Mouse (Mus musculus) MEL (cell line): ENCODE measurements around the gene Ankrd35. TPM values are rescaled to one million over a fixed set of nuclear protein-coding genes. Genes with fewer than 3 reads are reported as not detected.

Experiments used
- DNase-seq: peaks from one replicate; pipeline ENCODE4 v3.0.0; 2011; ENCODE audit warnings: low read depth, low spot score
- H3K27ac ChIP-seq: 2 replicates; pipeline ENCODE4 v1.5.1; 2012; ENCODE audit warnings: low read depth, mild to moderate bottlenecking, control low read depth, low read length, moderate library complexity; ENCODE audit not compliant: control insufficient read depth
- H3K27me3 ChIP-seq, 2 experiments: fragments of 150-350 bp in 1 of 2; sonication (generic) in 1 of 2; 2 replicates each; pipeline ENCODE4 v1.6.1; 2012; ENCODE audit warnings: low read length in 2 of 2, mild to moderate bottlenecking in 2 of 2, improper control_type of control experiment in 1 of 2, moderate library complexity in 1 of 2; ENCODE audit not compliant: insufficient read depth in 2 of 2, control insufficient read depth in 1 of 2
- H3K36me3 ChIP-seq, 2 experiments: 2 replicates each; pipeline ENCODE4 v1.6.1; 2012 to 2014; ENCODE audit warnings: low read length in 2 of 2, improper control_type of control experiment in 1 of 2, inconsistent platforms in 1 of 2, mild to moderate bottlenecking in 1 of 2; ENCODE audit not compliant: insufficient read depth in 2 of 2, control insufficient read depth in 1 of 2
- H3K4me1 ChIP-seq, 2 experiments: fragments of 150-350 bp in 1 of 2; sonication (generic) in 1 of 2; 2 replicates each; pipeline ENCODE4 v1.6.1; 2012; ENCODE audit warnings: low read length in 2 of 2, improper control_type of control experiment in 1 of 2, mild to moderate bottlenecking in 1 of 2; ENCODE audit not compliant: insufficient read depth in 2 of 2, control insufficient read depth in 1 of 2
- H3K4me3 ChIP-seq, 2 experiments: fragments of 150-350 bp in 1 of 2; sonication (generic) in 1 of 2; 2 replicates each; pipeline ENCODE4 v1.5.1; 2012; ENCODE audit warnings: low read depth in 2 of 2, low read length in 2 of 2, mild to moderate bottlenecking in 2 of 2, moderate library complexity in 2 of 2, control low read depth in 1 of 2, improper control_type of control experiment in 1 of 2; ENCODE audit not compliant: control insufficient read depth in 1 of 2, insufficient read depth in 1 of 2
- H3K79me2 ChIP-seq: 2 replicates; pipeline ENCODE4 v1.6.1; 2012; ENCODE audit warnings: mild to moderate bottlenecking, low read length, moderate library complexity; ENCODE audit not compliant: control insufficient read depth, poor library complexity, insufficient read depth
- H3K9ac ChIP-seq: 2 replicates; pipeline ENCODE4 v1.6.1; 2012; ENCODE audit warnings: low read depth, mild to moderate bottlenecking, control low read depth, low read length, moderate library complexity; ENCODE audit not compliant: control insufficient read depth, poor library complexity, severe bottlenecking
- H3K9me3 ChIP-seq: fragments of 150-350 bp; sonication (generic); replicated peaks from 2 replicates; pipeline ENCODE4 v1.6.1; 2012; ENCODE audit warnings: mild to moderate bottlenecking, low read length, improper control_type of control experiment, moderate library complexity; ENCODE audit not compliant: insufficient read depth
- BHLHE40 ChIP-seq: IDR thresholded peaks from 2 replicates; pipeline ENCODE4 v1.6.1; 2012; ENCODE audit warnings: low read depth, mild to moderate bottlenecking, inconsistent platforms, low read length, improper control_type of control experiment, borderline replicate concordance
- ELF1 ChIP-seq: IDR thresholded peaks from 2 replicates; pipeline ENCODE4 v1.6.1; 2014; ENCODE audit warnings: low read depth, mild to moderate bottlenecking, inconsistent platforms, low read length, improper control_type of control experiment, moderate library complexity
- EP300 ChIP-seq, 2 experiments: IDR thresholded peaks; 2 replicates each; pipeline ENCODE4 v1.6.1; 2011; ENCODE audit warnings: improper control_type of control experiment in 2 of 2, low read length in 2 of 2, low read depth in 1 of 2, mild to moderate bottlenecking in 1 of 2
- GABPA ChIP-seq: IDR thresholded peaks from 2 replicates; pipeline ENCODE4 v1.6.1; 2012; ENCODE audit warnings: low read depth, mild to moderate bottlenecking, inconsistent platforms, low read length, improper control_type of control experiment, moderate library complexity
- GATA1 ChIP-seq: IDR thresholded peaks from 2 replicates; pipeline ENCODE4 v1.6.1; 2011; ENCODE audit warnings: low read depth, low read length, improper control_type of control experiment
- JUND ChIP-seq: IDR thresholded peaks from 2 replicates; pipeline ENCODE4 v1.6.1; 2011; ENCODE audit warnings: low read depth, mild to moderate bottlenecking, improper control_type of control experiment, low read length
- KAT2A ChIP-seq: conservative IDR thresholded peaks from 2 replicates; pipeline ENCODE4 v1.6.1; 2012; ENCODE audit warnings: low read depth, low read length, improper control_type of control experiment, inconsistent platforms
- MAX ChIP-seq: IDR thresholded peaks from 2 replicates; pipeline ENCODE4 v1.6.1; 2011; ENCODE audit warnings: low read length, improper control_type of control experiment
- MAZ ChIP-seq: IDR thresholded peaks from 2 replicates; pipeline ENCODE4 v1.6.1; 2012; ENCODE audit warnings: low read depth, mild to moderate bottlenecking, inconsistent platforms, low read length, improper control_type of control experiment
- MEF2A ChIP-seq: IDR thresholded peaks from 2 replicates; pipeline ENCODE4 v1.6.1; 2014; ENCODE audit warnings: low read depth, mild to moderate bottlenecking, inconsistent platforms, low read length, improper control_type of control experiment; ENCODE audit not compliant: poor library complexity, insufficient replicate concordance, severe bottlenecking; ENCODE audit errors: extremely low read depth
- MXI1 ChIP-seq: IDR thresholded peaks from 2 replicates; pipeline ENCODE4 v1.6.1; 2011; ENCODE audit warnings: mild to moderate bottlenecking, low read depth, low read length, improper control_type of control experiment
- MYC ChIP-seq: IDR thresholded peaks from 2 replicates; pipeline ENCODE4 v1.6.1; 2011; ENCODE audit warnings: low read depth, mild to moderate bottlenecking, low read length, improper control_type of control experiment, moderate library complexity
- NELFE ChIP-seq: IDR thresholded peaks from 2 replicates; pipeline ENCODE4 v1.6.1; 2011; ENCODE audit warnings: low read depth, low read length, improper control_type of control experiment
- NRF1 ChIP-seq: IDR thresholded peaks from 2 replicates; pipeline ENCODE4 v1.6.1; 2014; ENCODE audit warnings: low read depth, mild to moderate bottlenecking, inconsistent platforms, low read length, improper control_type of control experiment, moderate library complexity; ENCODE audit not compliant: poor library complexity, insufficient read depth, severe bottlenecking
- POLR2A ChIP-seq, 2 experiments: IDR thresholded peaks; 2 replicates each; pipeline ENCODE4 v1.6.1; 2011 to 2012; ENCODE audit warnings: low read length in 2 of 2, mild to moderate bottlenecking in 2 of 2, control low read depth in 1 of 2, improper control_type of control experiment in 1 of 2, low read depth in 1 of 2, moderate library complexity in 1 of 2; ENCODE audit not compliant: control insufficient read depth in 1 of 2, insufficient read depth in 1 of 2, poor library complexity in 1 of 2
- POLR2AphosphoS5 ChIP-seq: IDR thresholded peaks from 2 replicates; pipeline ENCODE4 v1.6.1; 2012; ENCODE audit warnings: low read depth, borderline replicate concordance, mild to moderate bottlenecking, inconsistent platforms, low read length, moderate library complexity, mixed read lengths
- RAD21 ChIP-seq: IDR thresholded peaks from 2 replicates; pipeline ENCODE4 v1.6.1; 2011; ENCODE audit warnings: mild to moderate bottlenecking, low read depth, low read length, improper control_type of control experiment
- RCOR1 ChIP-seq: IDR thresholded peaks from 2 replicates; pipeline ENCODE4 v1.6.1; 2012; ENCODE audit warnings: low read depth, mild to moderate bottlenecking, inconsistent platforms, low read length, improper control_type of control experiment
- SIN3A ChIP-seq: IDR thresholded peaks from 2 replicates; pipeline ENCODE4 v1.6.1; 2012; ENCODE audit warnings: low read length, improper control_type of control experiment, inconsistent platforms
- SMC3 ChIP-seq: IDR thresholded peaks from 2 replicates; pipeline ENCODE4 v1.6.1; 2011; ENCODE audit warnings: low read depth, low read length, improper control_type of control experiment
- TAL1 ChIP-seq: IDR thresholded peaks from 2 replicates; pipeline ENCODE4 v1.6.1; 2012; ENCODE audit warnings: mild to moderate bottlenecking, inconsistent platforms, low read length, moderate library complexity, mixed read lengths
- TBP ChIP-seq: IDR thresholded peaks from 2 replicates; pipeline ENCODE4 v1.8.0; 2011; ENCODE audit warnings: low read depth, low read length, improper control_type of control experiment
- TCF12 ChIP-seq: IDR thresholded peaks from 2 replicates; pipeline ENCODE4 v1.6.1; 2014; ENCODE audit warnings: low read depth, mild to moderate bottlenecking, inconsistent platforms, low read length, improper control_type of control experiment, moderate library complexity
- UBTF ChIP-seq: IDR thresholded peaks from 2 replicates; pipeline ENCODE4 v1.6.1; 2012; ENCODE audit warnings: low read depth, mild to moderate bottlenecking, inconsistent platforms, low read length, improper control_type of control experiment, moderate library complexity, borderline replicate concordance; ENCODE audit not compliant: insufficient read depth
- USF1 ChIP-seq: IDR thresholded peaks from 2 replicates; pipeline ENCODE4 v1.6.1; 2014; ENCODE audit warnings: low read depth, mild to moderate bottlenecking, inconsistent platforms, low read length, improper control_type of control experiment, moderate library complexity
- USF2 ChIP-seq, 2 experiments: IDR thresholded peaks; 2 replicates each; pipeline ENCODE4 v1.6.1; 2011 to 2012; ENCODE audit warnings: improper control_type of control experiment in 2 of 2, low read length in 2 of 2, borderline replicate concordance in 1 of 2, inconsistent platforms in 1 of 2, low read depth in 1 of 2, mild to moderate bottlenecking in 1 of 2; ENCODE audit not compliant: insufficient read depth in 1 of 2
- ZC3H11A ChIP-seq: IDR thresholded peaks from 2 replicates; pipeline ENCODE4 v1.6.1; 2012; ENCODE audit warnings: low read depth, mild to moderate bottlenecking, inconsistent platforms, low read length, improper control_type of control experiment
- ZKSCAN1 ChIP-seq: IDR thresholded peaks from 2 replicates; pipeline ENCODE4 v1.6.1; 2012; ENCODE audit warnings: low read depth, mild to moderate bottlenecking, inconsistent platforms, low read length, improper control_type of control experiment, moderate library complexity
- polyA plus RNA-seq, 2 experiments: library from polyadenylated mRNA; stranded (reverse) in 1 of 2; unstranded in 1 of 2; fragments of >175 nt in 1 of 2; fragments of >200 nt in 1 of 2; gene quantifications; 2 replicates each; pipeline versions ENCODE4 v1.2.1 to v1.2.4; 2012; ENCODE audit warnings: low replicate concordance in 2 of 2, low read depth in 1 of 2; ENCODE audit not compliant: insufficient read length in 2 of 2, insufficient read depth in 1 of 2, missing spikeins in 1 of 2
- total RNA-seq: library from RNA; depleted of rRNA; stranded (reverse); fragments of 300-350 nt; gene quantifications from 2 replicates; pipeline ENCODE4 v1.2.3, GENCODE M21; 2012

Gene Ankrd35
- total and polyA plus RNA-seq, 3 experiments = 0.62 to 0.77 TPM; not detected in 1

DNA sequence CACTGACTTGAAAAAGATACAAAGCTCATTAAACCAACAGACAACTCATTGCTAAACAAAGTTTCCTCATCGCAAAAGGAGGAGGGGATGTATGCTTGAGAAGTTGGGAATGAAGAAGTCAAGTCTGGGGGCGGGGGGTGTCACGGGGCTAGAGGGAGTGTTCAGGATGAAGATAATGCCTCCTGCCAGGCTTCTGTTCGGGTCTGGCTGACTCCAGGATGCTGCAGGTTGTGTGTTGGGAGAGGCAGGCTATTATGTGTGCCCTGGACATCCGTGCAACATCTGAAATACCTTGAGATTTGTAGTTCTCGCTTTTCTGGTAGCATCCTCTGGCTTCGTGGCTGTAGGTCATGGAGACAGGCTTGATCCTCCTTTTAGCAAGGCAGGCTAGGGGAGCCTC, 8.5 kb downstream of the Ankrd35 start:
- DNase-seq = peak; percentile 25
- H3K27me3 ChIP-seq = no peaks in the 10 kb centered on the region
- TF ChIP-seq POLR2A (IDR thresholded peaks at IDR 0.05; ENCODE audit: control insufficient read depth in 1 of 2, insufficient read depth in 1 of 2, low read depth in 1 of 2, low read length in 2 of 2, poor library complexity in 1 of 2) (no peak), MEF2A (no peak), RAD21 (no peak), TAL1 (no peak), NRF1 (no peak), ELF1 (no peak), ZKSCAN1 (no peak), TCF12 (no peak), JUND (no peak), MYC (no peak), MAZ (no peak), USF2 (IDR thresholded peaks at IDR 0.05; ENCODE audit: borderline replicate concordance in 1 of 2, insufficient read depth in 1 of 2, low read depth in 1 of 2, low read length in 2 of 2) (no peak), TBP (no peak), ZC3H11A (no peak), POLR2AphosphoS5 (no peak), EP300 (IDR thresholded peaks at IDR 0.05; ENCODE audit: low read depth in 1 of 2, low read length in 2 of 2) (no peak)
- H3K27ac ChIP-seq = peak overlapping the region; percentile 76
- peak overlapping the region; percentile 26; the same call in 1 of the 2 replicates for H3K9ac ChIP-seq
- peaks cover 0 to 38% of the 10 kb centered on the region in 2 experiments; a peak in 2 of 4 replicates for H3K36me3 ChIP-seq
- H3K79me2 ChIP-seq = no peaks in the 10 kb centered on the region
- no peak overlapping the region for H3K4me3 ChIP-seq
- peaks cover 14 to 39% of the 10 kb centered on the region in 2 experiments for H3K4me1 ChIP-seq
- H3K9me3 ChIP-seq = no peaks in the 10 kb centered on the region

DNA sequence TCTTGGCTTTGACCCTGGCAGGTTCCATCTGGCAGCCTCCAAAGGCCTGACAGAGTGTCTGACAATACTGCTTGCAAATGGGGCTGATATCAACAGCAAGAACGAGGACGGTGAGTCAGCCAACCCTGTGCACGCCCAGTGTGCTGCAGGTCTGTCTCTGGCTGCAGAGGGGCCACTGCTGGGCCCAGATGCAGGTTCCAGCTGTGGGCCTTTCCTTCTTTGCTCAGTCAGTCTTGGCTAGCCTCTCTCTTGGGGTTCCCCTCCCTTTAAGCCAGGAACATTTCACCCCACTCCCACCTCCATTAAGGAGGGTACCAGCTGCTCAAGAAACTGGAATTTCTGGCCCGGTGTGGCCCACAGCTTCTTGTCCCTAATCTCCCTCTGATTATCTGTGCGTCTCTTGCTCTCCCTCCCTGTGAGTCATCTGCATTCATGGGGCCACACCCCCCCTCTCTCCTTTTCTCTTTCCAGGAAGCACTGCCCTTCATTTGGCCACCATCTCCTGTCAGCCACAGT, 9.3 kb downstream of the Ankrd35 start:
- H3K27ac ChIP-seq = peak overlapping the region; percentile 76
- peak overlapping the region; percentile 30; the same call in 1 of the 2 replicates for H3K9ac ChIP-seq
- peaks cover 14 to 39% of the 10 kb centered on the region in 2 experiments for H3K4me1 ChIP-seq
- H3K9me3 ChIP-seq = no peaks in the 10 kb centered on the region
- peak overlapping the region; percentile 1 to 6; a peak in 3 of 4 replicates for H3K4me3 ChIP-seq
- H3K27me3 ChIP-seq = no peaks in the 10 kb centered on the region
- H3K79me2 ChIP-seq = no peaks in the 10 kb centered on the region
- peak; percentile 86 for DNase-seq
- H3K36me3 ChIP-seq = peaks cover 0 to 38% of the 10 kb centered on the region in 2 experiments; a peak in 2 of 4 replicates
- 0 out of 2 replicates have a peak, but pooled peaks have one; percentile 17 for TF ChIP-seq NRF1
- TF ChIP-seq NELFE = 0 out of 2 replicates have a peak, but pooled peaks have one; percentile 33
- TF ChIP-seq POLR2A (IDR thresholded peaks at IDR 0.05; ENCODE audit: control insufficient read depth in 1 of 2, insufficient read depth in 1 of 2, low read depth in 1 of 2, low read length in 2 of 2, poor library complexity in 1 of 2) = peak; percentile 24 to 32; a peak in 1 of 4 replicates
- TF ChIP-seq USF1 = no peak
- TF ChIP-seq SMC3 = no peak
- no peak for TF ChIP-seq BHLHE40
- TF ChIP-seq USF2 (IDR thresholded peaks at IDR 0.05; ENCODE audit: borderline replicate concordance in 1 of 2, insufficient read depth in 1 of 2, low read depth in 1 of 2, low read length in 2 of 2) = no peak
- peak; percentile 42; the same call in 1 of the 2 replicates for TF ChIP-seq MAX
- TF ChIP-seq TBP = peak; percentile 7; the same call in 1 of the 2 replicates
- TF ChIP-seq TAL1 = no peak
- no peak for TF ChIP-seq MXI1
- peak; percentile 27 to 71; a peak in 2 of 4 replicates for TF ChIP-seq EP300 (IDR thresholded peaks at IDR 0.05; ENCODE audit: low read depth in 1 of 2, low read length in 2 of 2)
- TF ChIP-seq RCOR1 = no peak; the same call in 1 of the 2 replicates
- no peak for TF ChIP-seq POLR2AphosphoS5
- peak; percentile 31; the same call in 1 of the 2 replicates for TF ChIP-seq TCF12
- peak; percentile 19; the same call in 1 of the 2 replicates for TF ChIP-seq MAZ
- peak; percentile 52; the same call in 1 of the 2 replicates for TF ChIP-seq SIN3A
- TF ChIP-seq KAT2A = no peak
- TF ChIP-seq UBTF = no peak
- peak; percentile 35; the same call in 1 of the 2 replicates for TF ChIP-seq JUND
- peak; percentile 85 for TF ChIP-seq GATA1
- TF ChIP-seq GABPA = 0 out of 2 replicates have a peak, but pooled peaks have one; percentile 51
